Mouse (Mus musculus) c-Kit-negative CD71-positive TER-119-positive erythroid progenitor cells, embryonic 14.5 days (primary cell): Measurements from ENCODE around the gene Chrnb4.
A peak's percentile ranks its signal among the peaks of the same experiment; 100 is the strongest.

Experiments used
- DNase-seq: peaks from one replicate; pipeline ENCODE4 v3.0.0-alpha.2; 2013; ENCODE audit warnings: low read depth, low spot score

The Chrnb4 gene

GRCm38 (mm10) chr9:55023326-55023725 is 25.3 kb downstream of the Chrnb4 start:
- DNase-seq, result no peak

GRCm38 (mm10) chr9:55016926-55017325 is 31.7 kb downstream of the Chrnb4 start:
- DNase-seq, result no peak

GRCm38 (mm10) chr9:55010588-55011350 is 37.8 kb downstream of the Chrnb4 start:
- no peak for DNase-seq

- no peak for DNase-seq
These were observed 38.9 kb downstream of the Chrnb4 start for GRCm38 (mm10) chr9:55009692-55010091.

GRCm38 (mm10) chr9:55003609-55004008 is 45.0 kb downstream of the Chrnb4 start:
- DNase-seq, result no peak

GRCm38 (mm10) chr9:54995645-54996044 is 52.9 kb downstream of the Chrnb4 start:
- DNase-seq, result no peak

GRCm38 (mm10) chr9:54994381-54994780 is 54.2 kb downstream of the Chrnb4 start:
- DNase-seq, result no peak

GRCm38 (mm10) chr9:54990362-54990761 is 58.2 kb downstream of the Chrnb4 start:
- DNase-seq, result no peak

GRCm38 (mm10) chr9:54982401-54982800 is 66.2 kb downstream of the Chrnb4 start:
- DNase-seq, result no peak

- DNase-seq, result peak; percentile 5
These were observed 67.0 kb downstream of the Chrnb4 start for GRCm38 (mm10) chr9:54981291-54982191.

- DNase-seq, result no peak
These were observed 67.9 kb downstream of the Chrnb4 start, which contains the start of gene Chrna5 for GRCm38 (mm10) chr9:54980674-54981073. Gene Chrna5 (plus strand): TSS chr9:54980880.
